Comparison of ENCODE assay signal across 9 mouse cellular contexts in genomic region chr17:48045631-48046030, GRCm38 (mm10). TPM values are rescaled to one million over a fixed set of nuclear protein-coding genes. Genes with fewer than 3 reads are reported as not detected.
DNase-seq lines count a peak whose midpoint lies in the region; ATAC-seq and TF ChIP-seq lines count a peak whose summit lies in the region.
"Had no signal": no experiment of that assay in that cellular context is flagged by ENCODE, and none has a peak within 500 bp of the region (broad histone marks: within the 10 kb centered on the region; RNA-seq: fewer than 3 reads in every experiment).

No protein-coding gene starts in this region.

- no peak overlapping the region for H3K9ac ChIP-seq in kidney, embryonic 14.5 days (ENCODE audit: low read depth, low read length)
- H3K9ac ChIP-seq in hindbrain, postnatal 0 days (replicated peaks; ENCODE audit: low read length): no peak overlapping the region
- H3K9ac ChIP-seq in liver, embryonic 11.5 days (ENCODE audit: low read depth, low read length): no peak overlapping the region

- no peaks in the 10 kb centered on the region; the same call in 1 of the 2 replicates for H3K9me3 ChIP-seq in kidney, embryonic 14.5 days (ENCODE audit: control insufficient read depth, low read length)
- H3K9me3 ChIP-seq in hindbrain, postnatal 0 days (ENCODE audit: low read length): no peaks in the 10 kb centered on the region
- no peaks in the 10 kb centered on the region for H3K9me3 ChIP-seq in liver, embryonic 11.5 days (ENCODE audit: control insufficient read depth, low read length)

- no peaks in the 10 kb centered on the region for H3K36me3 ChIP-seq in kidney, embryonic 14.5 days (ENCODE audit: control insufficient read depth, insufficient read depth, low read length)
- H3K36me3 ChIP-seq in hindbrain, postnatal 0 days (ENCODE audit: insufficient read depth, low read length): no peaks in the 10 kb centered on the region
- H3K36me3 ChIP-seq in liver, embryonic 11.5 days (ENCODE audit: control insufficient read depth, insufficient read depth, low read length): no peaks in the 10 kb centered on the region

- 42% methylated on average over 4 of the region's 4 CpGs for WGBS in kidney, embryonic 14.5 days
- WGBS in hindbrain, postnatal 0 days: 34% methylated on average over 4 of the region's 4 CpGs
- WGBS in liver, embryonic 11.5 days: 27% methylated on average over 4 of the region's 4 CpGs

- ATAC-seq in kidney, embryonic 14.5 days (ENCODE audit: low FRiP score, low TSS enrichment): no peak
- no peak for ATAC-seq in hindbrain, postnatal 0 days
- ATAC-seq in liver, embryonic 11.5 days (replicated peaks; ENCODE audit: low FRiP score): no peak

- H3K27me3 ChIP-seq in kidney, embryonic 14.5 days (ENCODE audit: control insufficient read depth, insufficient read depth, low read length): no peaks in the 10 kb centered on the region
- H3K27me3 ChIP-seq in hindbrain, postnatal 0 days (ENCODE audit: insufficient read depth, low read length): no peaks in the 10 kb centered on the region
- H3K27me3 ChIP-seq in liver, embryonic 11.5 days (replicated peaks; ENCODE audit: control insufficient read depth, insufficient read depth, low read length): peaks cover 3% of the 10 kb centered on the region; the same call in 1 of the 2 replicates

- peaks cover 13% of the 10 kb centered on the region; the same call in 1 of the 2 replicates for H3K4me1 ChIP-seq in kidney, embryonic 14.5 days (ENCODE audit: control insufficient read depth, insufficient read depth, low read length)
- no peaks in the 10 kb centered on the region for H3K4me1 ChIP-seq in hindbrain, postnatal 0 days (ENCODE audit: insufficient read depth, low read length)
- H3K4me1 ChIP-seq in liver, embryonic 11.5 days (replicated peaks; ENCODE audit: control insufficient read depth, insufficient read depth, low read length): peaks cover 12% of the 10 kb centered on the region

- H3K4me2 ChIP-seq in kidney, embryonic 14.5 days (replicated peaks; ENCODE audit: low read depth, low read length): no peak overlapping the region
- H3K4me2 ChIP-seq in hindbrain, postnatal 0 days (ENCODE audit: low read depth, low read length): no peak overlapping the region
- no peak overlapping the region for H3K4me2 ChIP-seq in liver, embryonic 11.5 days

- H3K27ac ChIP-seq in kidney, embryonic 14.5 days (ENCODE audit: low read depth, low read length): no peak overlapping the region
- H3K27ac ChIP-seq in hindbrain, postnatal 0 days: no peak overlapping the region
- H3K27ac ChIP-seq in liver, embryonic 11.5 days (ENCODE audit: low read depth, low read length): no peak overlapping the region

- DNase-seq in kidney, adult 11 months: peak; percentile 40
- peak; percentile 45 for DNase-seq in MN1 (ENCODE audit: low spot score)
- DNase-seq in cerebellum, adult 8-10 months: peak; percentile 26
- DNase-seq in hindbrain, postnatal 0 days (ENCODE audit: low spot score): peak; percentile 80
- peak; percentile 79 for DNase-seq in liver, embryonic 11.5 days (ENCODE audit: low spot score)
- DNase-seq in retina, postnatal 7 days (ENCODE audit: low read depth, low spot score): peak; percentile 59
- peak; percentile 78 for DNase-seq in urinary bladder, postnatal 25 days (ENCODE audit: low spot score)

- H3K4me3 ChIP-seq in kidney, embryonic 14.5 days (ENCODE audit: low read length): no peak overlapping the region
- no peak overlapping the region for H3K4me3 ChIP-seq in hindbrain, postnatal 0 days (ENCODE audit: low read length)
- no peak overlapping the region for H3K4me3 ChIP-seq in liver, embryonic 11.5 days (ENCODE audit: low read depth, low read length)

- TF ChIP-seq CTCF in hindbrain, postnatal 0 days (IDR thresholded peaks at IDR 0.05; ENCODE audit: low read depth): peak; percentile 73

RNA-seq across cellular contexts. Expression of gene 1700122O11Rik, which starts 7.5 kb away (rescaled TPM):
- not detected in 2 replicates for polyA plus RNA-seq in kidney, embryonic 14.5 days (2014; fragmentation: Nextera tagmentation; extraction: Ambion mirVana)
- total RNA-seq in hindbrain, postnatal 0 days (2014; rRNA removed): not detected in 2 replicates
- polyA plus RNA-seq in hindbrain, postnatal 0 days (2015; fragmentation: Nextera tagmentation; extraction: Ambion mirVana): not detected in 2 replicates
- polyA plus RNA-seq in liver, embryonic 11.5 days (2014; fragmentation: Nextera tagmentation; extraction: Ambion mirVana): not detected in 2 replicates
- polyA plus RNA-seq: gonadal fat pad, adult 2 months had no signal

RNA-seq across cellular contexts. Expression of gene 1700067P10Rik, which starts 43.5 kb away (rescaled TPM):
- polyA plus RNA-seq in kidney, embryonic 14.5 days (2014; fragmentation: Nextera tagmentation; extraction: Ambion mirVana): not detected in 2 replicates
- not detected in 2 replicates for total RNA-seq in hindbrain, postnatal 0 days (2014; rRNA removed)
- polyA plus RNA-seq in hindbrain, postnatal 0 days (2015; fragmentation: Nextera tagmentation; extraction: Ambion mirVana): 0.16 TPM in 1 of 2 replicates, not detected in the other
- not detected in 2 replicates for polyA plus RNA-seq in liver, embryonic 11.5 days (2014; fragmentation: Nextera tagmentation; extraction: Ambion mirVana)

Comparison
In these comparisons a context has a peak if more than half of its experiments do, and no peak if none do; other contexts are left out.
1. DNase-seq: peak in every context shown above with its lines; median percentile 80 in hindbrain, postnatal 0 days; 79 in liver, embryonic 11.5 days; 78 in urinary bladder, postnatal 25 days; 59 in retina, postnatal 7 days; 45 in MN1; 40 in kidney, adult 11 months; 26 in cerebellum, adult 8-10 months.